Mouse (Mus musculus) neutrophil, adult 65 days (primary cell): ENCODE results near the gene Olfr149. TPM values are rescaled to one million over a fixed set of nuclear protein-coding genes. Genes with fewer than 3 reads are reported as not detected.

Experiments used
- total RNA-seq: library from RNA; stranded (reverse); gene quantifications from 2 replicates; pipeline ENCODE4 v1.2.4, GENCODE M21; 2023

The Olfr149 gene
- total RNA-seq: not detected in 2 replicates

DNA sequence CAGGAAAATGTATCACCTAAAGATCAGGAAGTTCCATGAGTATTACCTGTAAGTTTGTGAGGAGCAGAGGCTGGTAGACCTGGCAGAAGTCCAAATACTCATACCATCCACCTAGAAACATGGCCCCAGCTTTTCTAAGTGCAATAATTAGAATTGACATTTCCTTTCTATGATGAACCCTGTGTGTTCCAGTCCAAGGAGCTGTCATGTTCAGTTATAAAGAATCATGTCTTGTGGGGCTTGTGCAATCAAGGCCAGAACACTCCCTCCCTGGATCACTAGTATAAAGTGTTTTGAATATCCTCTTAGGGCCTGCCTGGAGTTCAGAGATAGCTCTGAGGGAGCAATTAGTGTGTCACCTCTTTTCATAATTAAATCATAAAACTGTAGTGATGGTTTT is at the start of gene Olfr149:
Gene Olfr149, minus strand, starts transcription at position 101 of the 400 bp plus-strand sequence.

GRCm38 (mm10) chr9:39745949-39746348 is 39.0 kb upstream of the Olfr149 start, which contains the start of gene Olfr967:
Gene Olfr967, plus strand, starts transcription at chr9:39746249.

GRCm38 (mm10) chr9:39730678-39731077 is 23.8 kb upstream of the Olfr149 start, which contains the start of gene Olfr150:
Gene Olfr150, plus strand, starts transcription at chr9:39730978.

DNA sequence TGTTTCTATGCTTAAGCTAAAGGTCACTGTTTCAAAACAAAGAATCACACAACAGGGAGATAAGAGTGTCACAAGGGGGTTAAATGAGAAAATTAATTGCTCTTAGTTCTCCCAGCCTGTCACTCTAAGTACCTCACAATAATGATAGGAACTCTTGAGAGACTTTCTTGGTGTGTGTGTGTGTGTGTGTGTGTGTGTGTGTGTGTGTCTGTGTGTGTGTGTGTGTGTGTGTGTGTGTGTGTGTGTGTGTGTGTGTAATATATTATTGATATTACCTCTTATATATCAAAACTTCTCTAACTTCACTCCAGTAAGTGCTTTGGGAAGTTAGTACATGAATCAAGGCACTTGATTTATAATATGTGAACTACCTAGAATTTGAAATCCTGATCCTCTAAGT is 4.1 kb upstream of the Olfr149 start, which contains the start of gene Olfr965:
Gene Olfr965, plus strand, starts transcription at position 301 of the 400 bp plus-strand sequence.

DNA sequence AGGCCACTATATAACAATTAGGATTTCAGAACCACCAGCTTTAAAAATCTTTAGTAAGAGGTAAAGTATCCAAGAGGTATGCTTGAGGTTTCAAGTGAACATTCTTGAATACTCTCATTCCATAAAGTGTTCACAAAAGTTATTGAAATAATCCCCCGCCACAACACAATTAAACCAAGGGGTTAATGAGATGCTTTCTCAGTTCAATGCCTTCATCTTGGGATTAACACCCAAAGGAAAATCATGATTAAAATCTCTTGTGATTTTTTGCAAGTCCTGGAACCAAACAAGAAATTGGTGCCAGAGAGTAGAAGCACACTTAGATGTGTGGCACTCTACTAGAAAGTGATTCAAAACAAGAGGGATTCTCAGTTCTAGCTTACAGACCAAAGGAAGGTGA is 40.0 kb downstream of the Olfr149 start, which contains the start of gene Olfr963:
Gene Olfr963, plus strand, starts transcription at position 301 of the 400 bp plus-strand sequence.

Other genes starting within 250 kb of the Olfr149 start
- gene Olfr955, start 235.2 kb downstream of the Olfr149 start, total RNA-seq: not detected in 2 replicates
- not detected in 2 replicates for gene Olfr44, start 213.1 kb downstream of the Olfr149 start, total RNA-seq
- gene Olfr957, start 191.3 kb downstream of the Olfr149 start, total RNA-seq: not detected in 2 replicates
- gene Olfr958, start 153.1 kb downstream of the Olfr149 start, total RNA-seq: not detected in 2 replicates
- gene Olfr959, start 131.5 kb downstream of the Olfr149 start, total RNA-seq: not detected in 2 replicates
- not detected in 2 replicates for gene AW551984, start 102.7 kb downstream of the Olfr149 start, total RNA-seq
- not detected in 2 replicates for gene Olfr148, start 96.5 kb downstream of the Olfr149 start, total RNA-seq
- gene Olfr960, start 85.7 kb downstream of the Olfr149 start, total RNA-seq: not detected in 2 replicates
- gene Olfr961, start 62.0 kb downstream of the Olfr149 start, total RNA-seq: not detected in 2 replicates
- not detected in 2 replicates for gene Olfr963, start 39.9 kb downstream of the Olfr149 start, total RNA-seq
- gene Olfr965, start 4.2 kb upstream of the Olfr149 start, total RNA-seq: not detected in 2 replicates
- gene Olfr150, start 23.9 kb upstream of the Olfr149 start, total RNA-seq: not detected in 2 replicates
- not detected in 2 replicates for gene Olfr967, start 39.1 kb upstream of the Olfr149 start, total RNA-seq
- gene Olfr968, start 76.1 kb upstream of the Olfr149 start, total RNA-seq: not detected in 2 replicates
- gene Olfr969, start 83.8 kb upstream of the Olfr149 start, total RNA-seq: not detected in 2 replicates
- gene Olfr970, start 101.7 kb upstream of the Olfr149 start, total RNA-seq: not detected in 2 replicates
- not detected in 2 replicates for gene Olfr971, start 129.8 kb upstream of the Olfr149 start, total RNA-seq
- gene Olfr972, start 159.3 kb upstream of the Olfr149 start, total RNA-seq: not detected in 2 replicates
- gene Olfr229, start 200.2 kb upstream of the Olfr149 start, total RNA-seq: not detected in 2 replicates
- gene Olfr974, start 230.4 kb upstream of the Olfr149 start, total RNA-seq: not detected in 2 replicates
- gene Olfr975, start 244.9 kb upstream of the Olfr149 start, total RNA-seq: not detected in 2 replicates